Mouse (Mus musculus) liver, adult (tissue): ENCODE data around the gene Klrb1b.
A peak's percentile ranks its signal among the peaks of the same experiment; 100 is the strongest.

Experiments
- GATA4 ChIP-seq: IDR thresholded peaks from 2 replicates; pipeline ENCODE4 v1.6.1; 2014; ENCODE audit warnings: mild to moderate bottlenecking, low read length; ENCODE audit not compliant: insufficient replicate concordance

Gene Klrb1b

DNA sequence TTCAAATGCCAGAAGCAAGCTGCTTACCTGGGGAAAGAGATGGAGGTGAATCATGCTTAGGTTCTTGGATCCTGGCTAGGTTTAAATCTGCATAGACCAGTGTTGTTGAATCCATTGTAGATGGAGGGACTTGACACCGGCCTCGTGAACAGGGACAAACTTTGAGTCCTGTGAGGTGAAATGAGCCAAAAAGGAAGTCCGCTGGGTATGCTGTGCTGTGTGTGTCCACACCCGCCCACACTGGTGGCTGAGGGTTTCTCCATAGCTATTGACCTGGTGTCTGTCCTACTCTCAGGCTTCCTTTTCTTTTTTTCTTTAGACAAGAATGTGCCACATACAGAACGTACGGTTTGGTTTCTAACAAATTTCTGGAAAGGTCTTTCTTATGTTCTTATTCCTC is at the start of gene Klrb1b, which contains the start of gene Gm44511:
Klrb1b (minus strand) TSS at position 200 of the 400 bp plus-strand sequence.
Gm44511 (minus strand) TSS at position 184 of the 400 bp plus-strand sequence.
- TF ChIP-seq GATA4 = no peak

DNA sequence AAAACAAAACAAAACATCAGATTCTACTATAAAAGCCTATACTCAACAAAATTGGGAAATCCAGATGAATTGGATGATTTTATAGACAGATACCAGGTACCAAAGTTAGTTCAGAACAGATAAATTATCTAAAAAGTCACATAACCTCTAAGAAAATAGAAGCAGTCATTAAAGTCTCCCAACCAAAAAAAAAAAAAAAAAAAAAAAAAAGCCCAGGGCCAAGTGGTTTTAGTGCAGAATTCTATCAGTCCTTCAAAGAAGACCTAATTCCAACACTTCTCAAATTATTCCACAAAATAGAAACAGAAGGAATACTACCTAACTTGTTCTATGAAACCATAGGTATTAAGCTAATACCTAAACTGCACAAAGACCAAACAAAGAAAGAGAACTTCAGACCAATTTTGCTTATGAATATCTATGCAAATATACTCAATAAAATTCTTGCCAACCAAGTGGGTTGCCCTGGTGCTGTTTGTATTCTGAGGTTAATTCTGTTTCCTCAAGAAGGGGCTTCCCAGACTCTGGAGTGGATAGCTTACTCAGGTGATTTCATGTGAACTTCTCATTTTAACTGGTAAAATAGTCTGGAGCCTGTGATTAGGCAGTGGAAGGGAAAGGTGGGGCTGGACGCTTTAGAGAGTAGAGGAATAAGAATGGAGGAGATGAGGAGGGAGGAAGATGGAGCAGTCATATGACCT is 45.9 kb upstream of the Klrb1b start:
- no peak for TF ChIP-seq GATA4

DNA sequence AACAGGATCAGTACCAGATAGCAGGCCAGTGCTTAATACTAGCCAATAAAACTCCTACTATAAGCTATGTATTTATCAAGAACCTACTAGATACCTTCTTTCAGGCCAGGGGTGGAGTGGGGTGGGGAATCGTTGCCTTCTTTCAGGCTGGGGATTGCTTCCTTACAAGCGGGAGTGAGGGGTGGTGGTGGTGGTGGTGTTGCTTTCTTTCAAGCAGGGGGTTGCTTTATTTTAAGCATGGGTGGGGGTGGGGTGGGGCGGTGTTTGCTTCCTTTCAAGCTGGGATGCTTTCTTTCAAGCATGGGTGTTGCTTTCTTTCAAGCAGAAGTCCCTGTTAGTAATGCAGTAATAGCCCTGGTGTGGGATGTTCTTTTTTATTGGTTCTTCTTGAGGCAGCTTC is 42.7 kb upstream of the Klrb1b start:
- TF ChIP-seq GATA4 = no peak

DNA sequence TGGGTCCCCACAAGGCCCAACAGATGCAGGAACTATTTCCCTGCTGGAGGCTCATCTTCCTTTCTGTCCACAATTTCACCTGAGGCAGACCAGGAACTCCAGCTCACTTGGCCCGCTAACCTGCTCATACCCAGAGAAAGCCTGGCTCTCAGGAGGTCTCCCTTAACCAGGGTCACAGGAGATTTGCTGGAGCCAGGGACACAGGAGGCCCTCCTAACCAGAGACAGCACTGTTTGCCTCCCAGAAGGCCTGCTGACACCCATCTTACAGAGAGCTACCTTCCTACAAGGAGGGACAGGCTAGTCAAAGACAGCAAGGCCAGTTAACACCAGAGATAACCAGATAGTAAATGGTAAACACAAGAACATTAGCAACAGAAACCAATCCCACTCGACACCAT is 31.8 kb upstream of the Klrb1b start:
- no peak for TF ChIP-seq GATA4

DNA sequence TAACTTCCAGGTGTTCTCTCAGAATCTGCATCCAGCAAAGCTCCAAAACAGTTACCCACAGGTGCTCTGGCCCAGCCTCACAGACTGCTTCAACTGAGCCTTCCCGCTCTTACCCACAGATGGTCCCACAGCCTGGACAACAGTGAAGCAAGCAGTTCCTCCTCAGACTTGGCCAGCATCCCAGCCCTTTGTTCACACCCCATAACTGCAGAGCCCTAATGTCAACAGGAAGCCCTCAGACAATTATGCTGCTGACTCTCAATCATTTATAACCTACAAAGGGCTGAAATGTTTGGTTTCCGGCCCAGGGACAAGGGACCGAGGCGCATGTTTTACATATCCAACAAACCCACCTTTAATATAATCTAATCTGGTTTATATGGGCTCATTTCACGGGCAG is 30.1 kb upstream of the Klrb1b start:
- peak; percentile 40; the same call in 1 of the 2 replicates for TF ChIP-seq GATA4

DNA sequence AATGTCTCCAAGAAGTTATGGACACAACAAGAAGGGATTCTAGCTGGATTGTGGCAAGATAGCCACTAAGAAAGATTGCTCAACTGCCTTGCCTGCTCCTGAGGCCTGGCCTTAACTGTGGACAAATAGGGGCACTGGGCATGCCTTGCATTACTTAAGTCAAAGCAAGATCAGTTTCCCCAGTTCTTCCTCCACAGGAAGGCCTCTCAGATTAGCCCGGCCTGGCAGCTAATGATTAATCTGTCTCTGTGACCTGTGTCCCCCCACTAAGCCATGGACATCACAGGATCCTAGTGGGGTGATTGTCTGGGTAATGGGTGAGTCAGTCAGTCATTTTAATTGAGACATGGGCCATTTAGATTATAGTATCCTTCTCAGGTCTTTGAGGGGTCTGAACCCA is 29.3 kb upstream of the Klrb1b start:
- no peak for TF ChIP-seq GATA4

DNA sequence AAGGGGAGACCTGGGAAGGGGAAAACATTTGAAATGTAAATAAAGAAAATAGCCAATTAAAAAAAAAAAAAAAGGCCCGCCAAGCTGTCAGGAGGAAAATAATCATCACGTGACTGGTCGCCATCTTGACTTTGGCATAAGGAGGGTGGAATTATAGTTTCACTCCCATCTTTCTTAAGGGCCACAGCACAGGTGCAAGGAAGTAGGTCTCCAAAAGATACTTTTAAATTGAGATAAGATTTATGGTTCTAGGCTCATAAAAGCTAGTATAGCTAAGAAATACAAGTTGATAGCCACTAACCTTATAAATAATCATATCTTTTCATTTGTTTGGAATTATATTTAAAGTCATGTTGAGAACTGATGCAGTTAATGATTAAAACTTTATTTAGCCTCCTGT is 28.8 kb upstream of the Klrb1b start:
- TF ChIP-seq GATA4 = no peak

DNA sequence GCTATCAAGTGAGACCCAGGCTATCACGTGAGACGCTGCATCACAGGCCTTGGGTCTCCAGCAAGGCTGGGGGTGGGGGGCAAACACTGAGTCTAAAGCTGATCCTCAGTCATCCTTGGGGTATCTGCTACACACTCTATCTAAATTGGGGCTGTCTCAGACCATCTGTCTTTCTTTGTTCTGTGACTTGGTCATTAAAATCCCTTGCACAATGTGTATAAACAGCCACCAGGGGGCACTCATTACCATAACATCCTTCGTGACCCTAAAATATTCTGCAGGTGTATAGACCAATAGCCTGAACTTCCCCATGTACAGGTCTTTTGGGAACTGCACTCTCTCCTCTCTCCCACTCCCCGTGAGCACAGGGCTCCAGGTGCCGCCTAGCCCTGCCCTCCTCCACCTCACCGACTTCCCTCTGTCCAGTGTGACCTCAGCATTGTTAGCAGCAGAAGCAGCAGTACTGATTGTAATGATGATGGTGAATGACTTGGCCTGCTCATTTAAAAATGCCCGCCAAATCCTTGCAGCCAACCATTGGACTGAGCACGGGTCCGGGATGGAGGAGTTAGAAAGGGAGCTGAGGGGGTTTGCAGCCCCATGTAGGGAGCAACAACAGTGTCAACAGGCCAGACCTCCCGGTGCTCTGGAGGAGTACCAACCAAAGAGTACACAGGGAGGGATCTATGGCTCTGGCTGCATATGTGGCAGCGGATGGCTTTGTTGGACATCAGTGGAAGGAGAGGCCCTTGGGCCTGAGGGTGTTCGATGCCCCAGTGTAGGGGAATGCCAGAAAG is 28.1 kb upstream of the Klrb1b start:
- TF ChIP-seq GATA4 = no peak

DNA sequence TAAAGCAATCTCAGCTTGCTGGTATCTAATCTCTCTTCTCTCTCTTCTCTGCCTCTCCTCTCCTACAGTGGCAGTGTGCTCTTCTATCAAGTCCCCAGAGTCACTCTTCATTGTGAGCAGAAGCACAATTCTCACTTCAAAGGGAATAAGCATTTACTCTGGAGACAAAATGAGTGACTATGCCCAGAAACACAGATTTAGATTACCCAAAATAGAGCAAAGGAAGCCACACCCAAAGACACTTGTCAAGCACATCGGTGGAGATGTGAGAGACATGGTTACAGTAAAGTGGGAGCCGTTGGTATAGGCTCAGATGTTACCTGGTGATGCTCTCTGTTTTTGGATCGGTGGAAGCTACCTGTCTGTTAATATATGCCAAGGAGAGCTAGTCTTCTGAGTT is 26.6 kb upstream of the Klrb1b start:
- TF ChIP-seq GATA4 = no peak

DNA sequence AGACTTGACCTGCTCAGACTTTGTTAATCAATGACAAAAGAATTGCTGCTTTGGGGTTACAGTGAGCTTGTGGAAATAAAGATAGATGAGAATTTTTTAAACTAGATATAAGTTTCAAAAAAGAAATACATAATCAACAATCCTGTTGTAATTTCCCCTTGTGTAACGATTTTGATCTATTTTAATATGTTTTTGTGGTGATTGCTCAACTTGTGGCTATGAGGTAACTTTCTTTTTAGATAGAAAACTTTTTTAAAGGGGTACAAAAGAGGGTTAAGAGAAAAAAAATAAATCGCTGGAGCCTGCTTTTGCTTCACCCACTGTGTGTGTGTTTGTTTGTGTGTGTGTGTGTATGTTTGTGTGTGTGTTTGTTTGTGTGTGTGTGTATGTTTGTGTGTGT is 25.0 kb upstream of the Klrb1b start:
- TF ChIP-seq GATA4 = no peak

DNA sequence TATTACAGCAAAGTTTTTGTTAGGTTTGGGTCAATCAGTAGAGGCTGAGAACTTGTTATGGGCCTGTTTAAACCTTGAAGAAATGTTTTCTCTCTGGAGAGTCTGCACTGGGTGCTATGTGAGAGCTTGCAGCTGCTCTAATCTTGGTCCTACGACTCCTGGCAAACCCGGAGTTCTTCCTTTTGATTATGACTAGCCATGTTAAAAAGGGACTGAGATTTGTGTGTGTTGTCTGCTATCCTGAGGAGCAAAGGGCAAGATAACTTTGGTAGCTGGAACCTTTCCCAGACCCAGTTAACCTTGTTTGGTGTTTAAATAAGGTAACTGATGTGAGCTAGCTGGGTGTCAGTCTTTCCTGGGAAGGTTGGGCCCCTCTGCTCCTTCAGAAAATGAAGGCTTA is 24.5 kb upstream of the Klrb1b start:
- no peak for TF ChIP-seq GATA4

DNA sequence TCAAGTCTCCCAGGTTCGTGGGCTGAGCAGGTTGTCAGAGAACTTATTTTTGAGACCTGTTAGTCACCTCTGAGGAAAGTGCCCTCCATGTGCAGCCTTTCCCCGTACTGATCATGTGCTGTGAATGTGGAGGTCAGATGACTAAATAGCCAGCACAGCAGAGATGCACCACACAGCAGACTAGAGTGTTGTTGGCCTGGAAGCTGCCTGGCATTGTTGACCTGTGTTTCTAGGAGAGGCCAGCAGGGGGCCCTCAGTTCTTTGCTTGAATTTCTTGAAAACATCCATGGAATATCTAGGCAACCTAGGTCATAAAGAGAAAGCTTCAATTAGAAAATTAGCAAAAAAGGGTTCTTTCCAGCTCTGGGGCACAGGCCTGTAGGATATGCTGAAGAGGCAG is 23.8 kb upstream of the Klrb1b start:
- no peak for TF ChIP-seq GATA4

DNA sequence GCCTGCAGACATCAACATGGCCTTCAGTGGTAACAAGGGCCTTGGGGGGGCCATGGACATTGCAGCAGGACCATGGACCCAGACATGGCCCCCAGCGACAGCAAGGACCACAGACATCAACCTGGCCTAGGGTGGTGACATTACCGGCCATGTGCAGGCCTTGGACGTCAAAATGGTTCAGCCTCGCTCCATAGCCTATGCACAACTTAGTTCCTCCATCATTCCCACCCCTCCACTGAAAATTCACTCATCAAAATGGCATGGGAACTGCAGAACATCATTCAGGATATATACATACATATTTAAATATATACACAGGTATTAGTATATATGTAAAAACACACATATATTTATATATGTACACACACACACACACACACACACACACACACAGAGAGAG is 21.3 kb upstream of the Klrb1b start:
- no peak for TF ChIP-seq GATA4

DNA sequence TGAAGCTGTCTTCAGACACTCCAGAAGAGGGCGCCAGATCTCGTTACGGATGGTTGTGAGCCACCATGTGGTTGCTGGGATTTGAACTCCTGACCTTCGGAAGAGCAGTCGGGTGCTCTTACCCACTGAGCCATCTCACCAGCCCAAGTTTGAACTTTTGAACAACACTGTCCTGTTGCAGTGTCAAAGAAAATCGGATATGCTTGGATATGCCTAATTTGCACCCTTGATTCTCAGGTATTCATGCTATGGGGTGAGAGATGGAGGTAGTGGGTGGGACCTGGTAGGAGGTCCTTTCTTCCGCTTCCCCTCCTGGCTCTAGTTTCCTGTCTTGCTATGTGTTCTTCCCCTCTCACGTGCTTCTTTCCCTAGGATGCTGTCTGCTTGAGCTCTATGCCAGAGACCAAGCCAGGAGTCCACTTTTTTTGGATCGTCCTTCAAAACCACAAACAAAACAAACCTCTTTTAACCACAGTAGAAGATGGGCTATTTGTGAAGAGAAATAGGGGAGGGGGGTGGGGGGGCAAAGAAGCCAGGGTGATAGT is 19.9 kb upstream of the Klrb1b start:
- TF ChIP-seq GATA4 = no peak

DNA sequence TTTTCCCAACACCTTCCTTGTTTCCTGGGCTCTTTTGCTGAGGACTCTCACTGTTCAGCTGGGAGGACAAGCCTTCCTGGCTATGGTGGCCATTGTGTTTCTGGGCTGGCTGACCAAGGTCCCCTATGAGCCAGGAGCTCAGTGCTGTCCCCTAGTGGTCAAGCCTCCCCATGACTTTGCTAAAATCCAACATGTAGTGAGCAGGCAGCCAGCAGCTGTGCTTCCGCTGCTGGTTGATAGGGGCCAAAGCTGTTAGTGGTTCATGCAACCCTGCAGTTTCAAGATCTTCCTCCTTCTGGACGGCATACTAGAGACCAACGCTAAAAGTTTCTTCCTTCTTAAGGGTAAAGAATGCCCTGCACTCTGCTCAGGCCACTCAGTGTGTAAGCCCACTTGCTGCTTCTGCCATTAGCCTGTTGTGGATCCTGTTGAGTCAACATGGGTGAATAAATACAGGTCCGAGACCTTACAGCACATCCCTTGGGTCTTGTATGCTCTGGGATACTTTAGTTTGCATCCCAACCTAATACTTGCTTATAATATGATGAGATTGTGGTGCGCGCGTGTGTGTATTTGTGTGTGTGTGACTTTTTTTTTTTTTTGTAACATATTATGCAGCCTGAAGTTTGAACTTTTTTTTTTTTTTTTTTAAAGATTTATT is 19.3 kb upstream of the Klrb1b start:
- peak; percentile 63; the same call in 1 of the 2 replicates for TF ChIP-seq GATA4
